Mouse (Mus musculus): ENCODE measurements around the gene Bach2. TPM values are rescaled to one million over a fixed set of nuclear protein-coding genes. Genes with fewer than 3 reads are reported as not detected.

Bach2 gene
- polyA plus RNA-seq, 1 experiment: 18.7 TPM

GRCm38 (mm10) chr4:32268042-32268441 is 29.4 kb downstream of the Bach2 start:
- no peaks in the 10 kb centered on the region for H3K9me3 ChIP-seq (replicated peaks; ENCODE audit: control insufficient read depth, insufficient read depth, low read length, poor library complexity, severe bottlenecking)
- no peaks in the 10 kb centered on the region for H3K4me1 ChIP-seq (ENCODE audit: control insufficient read depth, insufficient read depth, low read length)
- no peak overlapping the region for H3K4me3 ChIP-seq (ENCODE audit: low read depth, low read length)
- H3K27ac ChIP-seq (ENCODE audit: insufficient read depth, low read length): no peak overlapping the region
- no peaks in the 10 kb centered on the region for H3K36me3 ChIP-seq (ENCODE audit: control insufficient read depth, insufficient read depth, low read length, poor library complexity, severe bottlenecking)
- no peak overlapping the region for H3K9ac ChIP-seq (ENCODE audit: low read depth, poor library complexity, severe bottlenecking)
- TF ChIP-seq EP300 (IDR thresholded peaks at IDR 0.05; ENCODE audit: insufficient read depth, low read depth, low read length): no peak
- no peak for TF ChIP-seq POLR2A (IDR thresholded peaks at IDR 0.05; ENCODE audit: insufficient read depth, low read length)
- TF ChIP-seq CTCF (IDR thresholded peaks at IDR 0.05; ENCODE audit: low read depth, low read length): no peak
- H3K27me3 ChIP-seq (ENCODE audit: control insufficient read depth, insufficient read depth, low read length, poor library complexity, severe bottlenecking): no peaks in the 10 kb centered on the region

- Histone ChIP-seq H3K9me3 (replicated peaks; ENCODE audit: control insufficient read depth, insufficient read depth, low read length, poor library complexity, severe bottlenecking) (no peaks in the 10 kb centered on the region), H3K36me3 (ENCODE audit: control insufficient read depth, insufficient read depth, low read length, poor library complexity, severe bottlenecking) (no peaks in the 10 kb centered on the region), H3K9ac (ENCODE audit: low read depth, poor library complexity, severe bottlenecking) (no peak overlapping the region), H3K27me3 (ENCODE audit: control insufficient read depth, insufficient read depth, low read length, poor library complexity, severe bottlenecking) (no peaks in the 10 kb centered on the region), H3K4me3 (ENCODE audit: low read depth, low read length) (no peak overlapping the region), H3K4me1 (ENCODE audit: control insufficient read depth, insufficient read depth, low read length) (no peaks in the 10 kb centered on the region), H3K27ac (ENCODE audit: insufficient read depth, low read length) (no peak overlapping the region)
- TF ChIP-seq CTCF (IDR thresholded peaks at IDR 0.05; ENCODE audit: low read depth, low read length) (no peak), POLR2A (IDR thresholded peaks at IDR 0.05; ENCODE audit: insufficient read depth, low read length) (no peak), EP300 (IDR thresholded peaks at IDR 0.05; ENCODE audit: insufficient read depth, low read depth, low read length) (no peak)
These were observed 33.8 kb downstream of the Bach2 start for GRCm38 (mm10) chr4:32272398-32272797.

DNA sequence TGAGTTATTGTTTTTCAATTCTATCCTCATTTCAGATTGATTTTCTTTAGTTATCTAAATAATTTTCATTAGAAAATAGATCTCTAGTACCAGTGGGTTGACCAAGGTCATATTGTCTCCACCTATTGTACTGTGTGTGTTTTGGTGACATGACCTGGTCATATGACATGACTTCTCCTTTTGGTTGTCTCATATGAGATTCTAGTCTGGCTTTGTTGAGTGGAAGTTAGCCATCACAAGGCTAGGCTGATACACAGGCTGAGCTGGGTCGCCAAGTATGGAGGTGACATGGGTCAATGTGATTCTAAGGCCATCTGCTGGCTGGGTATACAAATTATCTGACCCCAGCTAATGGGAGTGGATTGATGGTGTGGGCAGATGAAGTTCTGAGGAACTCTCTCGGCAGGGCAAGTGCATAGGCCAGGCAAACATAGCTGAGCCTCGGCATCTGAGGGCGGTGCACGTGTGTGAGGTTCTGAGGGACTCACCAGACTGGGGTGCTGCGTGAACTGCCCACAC is 36.2 kb downstream of the Bach2 start:
- no peak overlapping the region for H3K4me3 ChIP-seq (ENCODE audit: low read depth, low read length)
- H3K27me3 ChIP-seq (ENCODE audit: control insufficient read depth, insufficient read depth, low read length, poor library complexity, severe bottlenecking): no peaks in the 10 kb centered on the region
- TF ChIP-seq EP300 (IDR thresholded peaks at IDR 0.05; ENCODE audit: insufficient read depth, low read depth, low read length) (no peak), POLR2A (IDR thresholded peaks at IDR 0.05; ENCODE audit: insufficient read depth, low read length) (no peak), CTCF (IDR thresholded peaks at IDR 0.05; ENCODE audit: low read depth, low read length) (no peak)
- no peak overlapping the region for H3K27ac ChIP-seq (ENCODE audit: insufficient read depth, low read length)
- H3K36me3 ChIP-seq (ENCODE audit: control insufficient read depth, insufficient read depth, low read length, poor library complexity, severe bottlenecking): no peaks in the 10 kb centered on the region
- H3K9ac ChIP-seq (ENCODE audit: low read depth, poor library complexity, severe bottlenecking): no peak overlapping the region
- H3K4me1 ChIP-seq (ENCODE audit: control insufficient read depth, insufficient read depth, low read length): no peaks in the 10 kb centered on the region
- H3K9me3 ChIP-seq (replicated peaks; ENCODE audit: control insufficient read depth, insufficient read depth, low read length, poor library complexity, severe bottlenecking): no peaks in the 10 kb centered on the region

- no peaks in the 10 kb centered on the region for H3K36me3 ChIP-seq (ENCODE audit: control insufficient read depth, insufficient read depth, low read length, poor library complexity, severe bottlenecking)
- H3K27me3 ChIP-seq (ENCODE audit: control insufficient read depth, insufficient read depth, low read length, poor library complexity, severe bottlenecking): no peaks in the 10 kb centered on the region
- H3K27ac ChIP-seq (ENCODE audit: insufficient read depth, low read length): no peak overlapping the region
- H3K9ac ChIP-seq (ENCODE audit: low read depth, poor library complexity, severe bottlenecking): no peak overlapping the region
- no peak overlapping the region for H3K4me3 ChIP-seq (ENCODE audit: low read depth, low read length)
- H3K4me1 ChIP-seq (ENCODE audit: control insufficient read depth, insufficient read depth, low read length): no peaks in the 10 kb centered on the region
- H3K9me3 ChIP-seq (replicated peaks; ENCODE audit: control insufficient read depth, insufficient read depth, low read length, poor library complexity, severe bottlenecking): no peaks in the 10 kb centered on the region
- TF ChIP-seq CTCF (IDR thresholded peaks at IDR 0.05; ENCODE audit: low read depth, low read length): no peak
- TF ChIP-seq POLR2A (IDR thresholded peaks at IDR 0.05; ENCODE audit: insufficient read depth, low read length): no peak
- TF ChIP-seq EP300 (IDR thresholded peaks at IDR 0.05; ENCODE audit: insufficient read depth, low read depth, low read length): no peak
These were observed 41.2 kb downstream of the Bach2 start for GRCm38 (mm10) chr4:32279842-32280241.

GRCm38 (mm10) chr4:32280401-32280800 is 41.8 kb downstream of the Bach2 start:
- H3K27ac ChIP-seq (ENCODE audit: insufficient read depth, low read length): no peak overlapping the region

DNA sequence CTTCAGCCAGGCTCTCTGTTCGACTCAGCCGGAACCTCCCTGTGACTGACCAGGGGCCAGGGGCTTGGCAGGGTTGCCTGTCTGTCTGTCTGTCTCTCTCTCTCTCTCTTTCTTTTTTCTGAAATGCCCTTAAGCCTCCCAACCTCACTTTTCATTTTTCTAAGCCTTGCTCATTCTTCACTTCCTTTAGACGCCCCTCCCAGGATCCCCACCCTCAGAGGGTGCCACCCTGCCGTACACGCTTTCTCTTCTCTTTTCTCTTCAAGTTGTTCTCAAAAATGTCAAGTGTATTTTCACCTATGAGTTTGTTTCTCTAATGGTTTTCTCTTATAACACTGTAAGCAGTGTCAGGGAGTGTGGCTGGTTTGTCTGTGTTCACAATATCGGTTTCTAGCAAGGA is 42.7 kb downstream of the Bach2 start:
- H3K27ac ChIP-seq (ENCODE audit: insufficient read depth, low read length): no peak overlapping the region
- no peaks in the 10 kb centered on the region for H3K36me3 ChIP-seq (ENCODE audit: control insufficient read depth, insufficient read depth, low read length, poor library complexity, severe bottlenecking)
- H3K9ac ChIP-seq (ENCODE audit: low read depth, poor library complexity, severe bottlenecking): no peak overlapping the region
- no peaks in the 10 kb centered on the region for H3K4me1 ChIP-seq (ENCODE audit: control insufficient read depth, insufficient read depth, low read length)
- no peaks in the 10 kb centered on the region for H3K9me3 ChIP-seq (replicated peaks; ENCODE audit: control insufficient read depth, insufficient read depth, low read length, poor library complexity, severe bottlenecking)
- H3K4me3 ChIP-seq (ENCODE audit: low read depth, low read length): no peak overlapping the region
- TF ChIP-seq EP300 (IDR thresholded peaks at IDR 0.05; ENCODE audit: insufficient read depth, low read depth, low read length) (no peak), POLR2A (IDR thresholded peaks at IDR 0.05; ENCODE audit: insufficient read depth, low read length) (no peak), CTCF (IDR thresholded peaks at IDR 0.05; ENCODE audit: low read depth, low read length) (no peak)
- no peaks in the 10 kb centered on the region for H3K27me3 ChIP-seq (ENCODE audit: control insufficient read depth, insufficient read depth, low read length, poor library complexity, severe bottlenecking)

More at GRCm38 (mm10) chr4:32280401-32280800, 41.8 kb downstream of the Bach2 start:
- Histone ChIP-seq H3K4me1 (ENCODE audit: control insufficient read depth, insufficient read depth, low read length) (no peaks in the 10 kb centered on the region), H3K9ac (ENCODE audit: low read depth, poor library complexity, severe bottlenecking) (no peak overlapping the region), H3K27me3 (ENCODE audit: control insufficient read depth, insufficient read depth, low read length, poor library complexity, severe bottlenecking) (no peaks in the 10 kb centered on the region), H3K9me3 (replicated peaks; ENCODE audit: control insufficient read depth, insufficient read depth, low read length, poor library complexity, severe bottlenecking) (no peaks in the 10 kb centered on the region), H3K36me3 (ENCODE audit: control insufficient read depth, insufficient read depth, low read length, poor library complexity, severe bottlenecking) (no peaks in the 10 kb centered on the region), H3K4me3 (ENCODE audit: low read depth, low read length) (no peak overlapping the region)
- no peak for TF ChIP-seq EP300 (IDR thresholded peaks at IDR 0.05; ENCODE audit: insufficient read depth, low read depth, low read length)
- no peak for TF ChIP-seq POLR2A (IDR thresholded peaks at IDR 0.05; ENCODE audit: insufficient read depth, low read length)
- TF ChIP-seq CTCF (IDR thresholded peaks at IDR 0.05; ENCODE audit: low read depth, low read length): no peak
